Mouse (Mus musculus) C2C12 (cell line): Measurements from ENCODE around the gene Lrg1. TPM values are rescaled to one million over a fixed set of nuclear protein-coding genes. Genes with fewer than 3 reads are reported as not detected.
"Not testable (repeated sequence)": the region's sequence is repeated elsewhere in the genome, so short reads cannot be mapped to it uniquely, and the experiment has no call there.

ENCODE experiments used
- H3K27me3 ChIP-seq: one replicate; pipeline ENCODE4 v1.6.1; 2011; ENCODE audit not compliant: control insufficient read depth, insufficient read depth, insufficient read length
- H3K36me3 ChIP-seq: one replicate; pipeline ENCODE4 v1.6.1; 2011; ENCODE audit not compliant: control insufficient read depth, insufficient read depth
- H3K4me3 ChIP-seq: one replicate; pipeline ENCODE4 v1.5.1; 2011; ENCODE audit warnings: mild to moderate bottlenecking, control low read depth; ENCODE audit not compliant: poor library complexity, insufficient read depth, severe bottlenecking
- H3K79me2 ChIP-seq: one replicate; pipeline ENCODE4 v1.6.1; 2011; ENCODE audit not compliant: control insufficient read depth, insufficient read depth
- H3K79me3 ChIP-seq: one replicate; pipeline ENCODE4 v1.6.1; 2011; ENCODE audit warnings: low read depth, control low read depth
- H3ac ChIP-seq: one replicate; pipeline ENCODE3; 2011; ENCODE audit warnings: low read depth; ENCODE audit not compliant: control insufficient read depth, insufficient read length
- CEBPB ChIP-seq: IDR thresholded peaks from one replicate; pipeline ENCODE4 v1.6.1; 2011; ENCODE audit warnings: low read depth, mild to moderate bottlenecking, control low read depth, moderate library complexity
- CTCF ChIP-seq: IDR thresholded peaks from one replicate; pipeline ENCODE4 v1.5.1; 2011; ENCODE audit not compliant: control insufficient read depth, insufficient read depth, insufficient read length
- FOSL1 ChIP-seq: IDR thresholded peaks from one replicate; pipeline ENCODE4 v1.8.0; 2011; ENCODE audit warnings: mild to moderate bottlenecking, low read length; ENCODE audit not compliant: poor library complexity, insufficient read depth, severe bottlenecking
- MAX ChIP-seq: IDR thresholded peaks from one replicate; pipeline ENCODE4 v1.6.1; 2011; ENCODE audit warnings: mild to moderate bottlenecking, control low read depth
- MYOD1 ChIP-seq: IDR thresholded peaks from one replicate; pipeline ENCODE4 v1.6.1; 2011; ENCODE audit warnings: low read depth; ENCODE audit not compliant: control insufficient read depth, insufficient read length
- MYOG ChIP-seq: IDR thresholded peaks from one replicate; pipeline ENCODE4 v1.6.1; 2011; ENCODE audit not compliant: control insufficient read depth, insufficient read length; ENCODE audit errors: extremely low read depth
- USF1 ChIP-seq: IDR thresholded peaks from one replicate; pipeline ENCODE4 v1.6.1; 2011; ENCODE audit warnings: low read depth, mild to moderate bottlenecking, control low read depth, moderate library complexity
- polyA plus RNA-seq: library from polyadenylated mRNA; unstranded; fragments of >200 nt; fragmentation: generic; extraction: Trizol; gene quantifications from one replicate; pipeline ENCODE4 v1.2.1, GENCODE M21; 2012; ENCODE audit warnings: missing spikeins

Lrg1 gene
- polyA plus RNA-seq, 1 experiment, result 0.02 TPM

GRCm38 (mm10) chr17:56092794-56093193, 29.0 kb downstream of the Lrg1 start:
- Histone ChIP-seq H3K27me3 (no peaks in the 10 kb centered on the region), H3K4me3 (no peak overlapping the region), H3ac (no peak overlapping the region), H3K79me2 (peaks cover 5% of the 10 kb centered on the region), H3K79me3 (no peaks in the 10 kb centered on the region), H3K36me3 (peaks cover 38% of the 10 kb centered on the region)
- TF ChIP-seq CEBPB (no peak), MYOD1 (no peak), MAX (no peak), MYOG (no peak), FOSL1 (no peak), CTCF (no peak), USF1 (no peak)

GRCm38 (mm10) chr17:56092312-56092711, 29.5 kb downstream of the Lrg1 start:
- Histone ChIP-seq H3K79me2 (peaks cover 9% of the 10 kb centered on the region), H3K36me3 (peaks cover 33% of the 10 kb centered on the region), H3K27me3 (no peaks in the 10 kb centered on the region), H3ac (no peak overlapping the region), H3K79me3 (peaks cover 2% of the 10 kb centered on the region), H3K4me3 (no peak overlapping the region)
- TF ChIP-seq MYOD1, result no peak
- no peak for TF ChIP-seq MYOG
- TF ChIP-seq MAX, result no peak
- no peak for TF ChIP-seq CTCF
- TF ChIP-seq USF1, result no peak
- no peak for TF ChIP-seq FOSL1

- Histone ChIP-seq H3K79me2 (peaks cover 61% of the 10 kb centered on the region), H3K27me3 (no peaks in the 10 kb centered on the region), H3K79me3 (peaks cover 27% of the 10 kb centered on the region), H3K4me3 (peak overlapping the region; percentile 64), H3ac (peak overlapping the region; percentile 52), H3K36me3 (peaks cover 37% of the 10 kb centered on the region)
- no peak for TF ChIP-seq MAX
- TF ChIP-seq MYOG, result no peak
- no peak for TF ChIP-seq USF1
- TF ChIP-seq MYOD1, result no peak
- TF ChIP-seq FOSL1, result no peak
- no peak for TF ChIP-seq CEBPB
- TF ChIP-seq CTCF, result no peak
These were observed 40.8 kb downstream of the Lrg1 start for GRCm38 (mm10) chr17:56080781-56081585.

GRCm38 (mm10) chr17:56079921-56080320, 41.9 kb downstream of the Lrg1 start:
- Histone ChIP-seq H3K79me2 (peaks cover 50% of the 10 kb centered on the region), H3ac (peak overlapping the region; percentile 93), H3K36me3 (peaks cover 27% of the 10 kb centered on the region), H3K4me3 (peak overlapping the region; percentile 64), H3K27me3 (no peaks in the 10 kb centered on the region), H3K79me3 (peaks cover 27% of the 10 kb centered on the region)
- TF ChIP-seq FOSL1 (no peak), CEBPB (no peak), MAX (no peak), USF1 (no peak), MYOD1 (no peak), MYOG (no peak), CTCF (no peak)

GRCm38 (mm10) chr17:56078880-56079795, 42.7 kb downstream of the Lrg1 start, which contains the start of gene Hdgfl2:
Gene Hdgfl2, plus strand, starts transcription at chr17:56079634.
- Histone ChIP-seq H3K79me3 (peaks cover 27% of the 10 kb centered on the region), H3K79me2 (peaks cover 46% of the 10 kb centered on the region), H3K4me3 (peak within 1 kb of the TSS; percentile 64), H3ac (peak within 1 kb of the TSS; percentile 93), H3K27me3 (no peaks in the 10 kb centered on the region), H3K36me3 (peaks cover 21% of the 10 kb centered on the region)
- TF ChIP-seq MAX (peak; percentile 73), FOSL1 (no peak)

- H3ac ChIP-seq, H3K27me3 ChIP-seq: not testable (repeated sequence)
- Histone ChIP-seq H3K79me2 (peaks cover 44% of the 10 kb centered on the region), H3K4me3 (peak overlapping the region; percentile 11), H3K36me3 (peaks cover 16% of the 10 kb centered on the region), H3K79me3 (peaks cover 27% of the 10 kb centered on the region)
These were observed 43.4 kb downstream of the Lrg1 start for GRCm38 (mm10) chr17:56078361-56078760.
